Mouse (Mus musculus) intestine, embryonic 16.5 days (tissue): ENCODE measurements at regions not wholly inside any gene's neighbourhood (a gene's known extent, or its start where the extent isn't known, plus 50 kb on each side); places are given as distances from the start of the nearest gene placed in this dataset.
A peak's percentile ranks its signal among the peaks of the same experiment; 100 is the strongest.

Experiments
- ATAC-seq: fragments of 200-750 bp; cut with Nextera tagmentation; 2 replicates; pipeline ENCODE4 v1.8.0; 2017; ENCODE audit warnings: moderate TSS enrichment, moderate library complexity
- H3K27ac ChIP-seq: fragments of 300-500 bp; sonication (generic); 2 replicates; pipeline ENCODE4 v1.5.1; 2014; ENCODE audit warnings: mild to moderate bottlenecking, low read length
- H3K27me3 ChIP-seq: fragments of 300-500 bp; sonication (generic); replicated peaks from 2 replicates; pipeline ENCODE4 v1.6.1; 2014; ENCODE audit warnings: low read length, control low read depth, mixed read lengths; ENCODE audit not compliant: control insufficient read depth, insufficient read depth
- H3K36me3 ChIP-seq: fragments of 300-500 bp; sonication (generic); 2 replicates; pipeline ENCODE4 v1.6.1; 2014; ENCODE audit warnings: low read length, control low read depth; ENCODE audit not compliant: control insufficient read depth, insufficient read depth
- H3K4me1 ChIP-seq: fragments of 300-500 bp; sonication (generic); 2 replicates; pipeline ENCODE4 v1.6.1; 2014; ENCODE audit warnings: low read length, control low read depth, mixed read lengths; ENCODE audit not compliant: control insufficient read depth, insufficient read depth
- H3K4me2 ChIP-seq: fragments of 300-500 bp; sonication (generic); 2 replicates; pipeline ENCODE4 v1.6.1; 2014; ENCODE audit warnings: low read depth, low read length, control low read depth
- H3K4me3 ChIP-seq: fragments of 300-500 bp; sonication (generic); 2 replicates; pipeline ENCODE4 v1.5.1; 2014; ENCODE audit warnings: mild to moderate bottlenecking, low read length
- H3K9ac ChIP-seq: fragments of 300-500 bp; sonication (generic); 2 replicates; pipeline ENCODE4 v1.6.1; 2014; ENCODE audit warnings: low read depth, low read length
- H3K9me3 ChIP-seq: fragments of 300-500 bp; sonication (generic); 2 replicates; pipeline ENCODE4 v1.6.1; 2016; ENCODE audit warnings: low read length, control low read depth; ENCODE audit not compliant: control insufficient read depth
- WGBS: fragments of 180-500 bp; shearing (Covaris S2); extraction: QIAGEN DNeasy Blood & Tissue Kit; methylation state at CpG from one replicate; pipeline ENCODE4 v1.1.7; 2014; 5-methylcytosine and 5-hydroxymethylcytosine counted together

DNA sequence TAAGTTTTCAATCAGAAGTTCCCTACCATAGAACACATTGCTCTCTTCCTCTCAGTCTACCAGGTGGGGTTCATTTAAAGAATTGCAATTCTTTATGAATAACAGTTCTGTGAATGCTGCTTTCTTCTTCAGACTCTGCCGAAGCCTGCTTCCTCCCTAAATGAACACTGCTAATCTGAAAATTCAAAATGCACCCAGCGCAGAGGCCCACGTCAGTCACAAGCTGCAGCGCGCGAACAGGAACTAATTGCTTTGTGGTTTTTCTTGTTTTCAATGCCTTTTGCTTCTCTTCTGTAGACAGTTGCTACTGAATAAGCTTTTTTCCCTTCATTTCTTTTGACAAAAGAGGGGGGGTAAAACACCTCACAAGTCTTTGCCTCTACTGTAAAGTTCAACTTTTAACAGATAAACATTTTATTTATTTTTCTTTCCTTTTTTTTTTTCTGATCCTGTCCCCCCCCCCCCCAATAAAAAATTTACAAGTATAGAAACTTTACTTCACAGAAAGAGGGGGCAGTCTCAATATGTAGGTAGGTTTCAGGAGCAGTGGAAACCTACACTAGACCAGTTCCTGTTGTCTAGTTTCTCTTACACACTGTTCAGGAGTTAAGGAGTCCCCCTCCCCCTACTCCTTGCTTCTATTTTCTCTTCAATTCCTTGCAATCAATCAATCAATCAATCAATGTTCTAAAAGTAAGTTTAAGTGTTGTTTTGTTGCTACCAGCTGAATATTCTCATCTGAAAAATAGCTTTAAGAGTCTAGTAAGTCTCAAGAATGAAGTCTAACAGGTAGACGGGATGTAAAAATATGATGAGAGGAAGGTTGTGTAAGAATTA, 58.2 kb upstream of the Rgs1 start:
- Histone ChIP-seq H3K4me3 (no peak overlapping the region), H3K27ac (no peak overlapping the region; the same call in none of the 2 replicates), H3K9me3 (no peaks in the 10 kb centered on the region), H3K4me1 (no peaks in the 10 kb centered on the region), H3K4me2 (no peak overlapping the region), H3K27me3 (no peaks in the 10 kb centered on the region), H3K9ac (no peak overlapping the region), H3K36me3 (no peaks in the 10 kb centered on the region)
- WGBS: 66% methylated on average over 7 of the region's 7 CpGs
- no peak for ATAC-seq

DNA sequence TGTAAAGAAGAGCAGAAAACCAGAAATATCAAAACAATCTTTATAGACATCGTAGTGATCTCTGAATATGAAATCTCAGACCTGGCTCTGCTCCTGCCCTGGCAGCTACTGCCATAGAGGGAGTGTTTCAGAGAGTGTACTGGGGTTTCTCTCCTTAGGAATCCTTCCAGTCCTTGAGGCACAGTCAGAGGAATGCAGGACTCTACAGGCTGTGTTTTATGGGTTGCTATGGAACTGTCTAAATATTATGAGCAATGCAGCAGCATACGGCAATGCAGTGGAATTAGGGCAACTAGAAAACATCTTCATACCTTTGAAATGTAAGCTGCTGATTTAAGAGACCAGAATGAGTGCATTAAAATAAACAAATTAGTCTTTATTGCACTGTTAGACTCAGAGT, 57.2 kb upstream of the Rgs1 start:
- Histone ChIP-seq H3K9me3 (no peaks in the 10 kb centered on the region), H3K27ac (no peak overlapping the region; the same call in 1 of the 2 replicates), H3K27me3 (no peaks in the 10 kb centered on the region), H3K4me3 (no peak overlapping the region), H3K4me1 (no peaks in the 10 kb centered on the region), H3K9ac (no peak overlapping the region), H3K4me2 (no peak overlapping the region), H3K36me3 (no peaks in the 10 kb centered on the region)
- peak; percentile 91 for ATAC-seq
- 37% methylated on average over 2 of the region's 2 CpGs for WGBS

DNA sequence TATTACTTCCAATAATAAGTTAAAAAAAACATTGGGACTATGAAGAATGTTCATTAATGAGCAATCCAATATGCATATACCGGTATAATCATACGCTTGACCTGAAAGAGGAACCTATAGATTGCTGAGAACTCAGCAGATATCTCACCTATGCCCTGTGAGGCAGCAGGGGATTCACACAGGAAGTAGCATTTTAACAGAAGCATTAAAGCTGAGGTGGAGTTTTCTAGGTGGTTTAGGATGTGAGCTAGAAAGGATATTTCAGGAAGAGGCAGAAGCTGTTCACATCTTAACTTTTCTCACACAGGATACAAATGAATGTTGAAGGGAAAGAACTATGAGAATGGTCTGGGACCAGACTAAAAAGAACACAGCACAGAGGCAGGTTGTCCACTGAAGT, 51.6 kb upstream of the Rgs1 start:
- Histone ChIP-seq H3K4me2 (no peak overlapping the region), H3K9me3 (no peaks in the 10 kb centered on the region), H3K4me3 (no peak overlapping the region), H3K27me3 (no peaks in the 10 kb centered on the region), H3K36me3 (no peaks in the 10 kb centered on the region), H3K9ac (no peak overlapping the region), H3K4me1 (no peaks in the 10 kb centered on the region), H3K27ac (no peak overlapping the region)
- WGBS: 88% methylated on average over 2 of the region's 2 CpGs
- no peak for ATAC-seq
